Comparison of ENCODE assay signal across 29 mouse cellular contexts in the genomic region with DNA sequence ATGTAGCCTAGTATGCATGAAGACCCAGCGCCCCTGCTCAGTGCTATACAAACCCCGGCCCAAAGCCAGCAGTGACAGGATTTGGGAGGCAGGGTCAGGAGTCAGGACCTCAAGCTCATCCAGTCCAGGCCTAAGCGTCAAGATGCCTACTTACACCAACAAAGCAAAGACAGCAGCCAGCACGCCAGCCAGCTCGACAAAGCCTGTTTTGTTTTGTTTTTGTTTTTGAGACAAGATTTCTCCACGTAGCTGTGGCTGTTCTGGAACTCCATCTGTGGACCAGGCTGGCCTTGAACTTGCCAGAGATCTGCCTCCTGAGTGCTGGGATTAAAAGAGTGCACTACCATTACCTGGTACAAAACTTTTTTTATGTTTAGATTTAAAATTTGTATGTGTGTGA. TPM values are rescaled to one million over a fixed set of nuclear protein-coding genes. Genes with fewer than 3 reads are reported as not detected.
"Had no signal": no experiment of that assay in that cellular context is flagged by ENCODE, and none has a peak within 500 bp of the region (broad histone marks: within the 10 kb centered on the region; RNA-seq: fewer than 3 reads in every experiment).

No protein-coding gene starts in this region.

- H3K4me2 ChIP-seq: embryonic facial prominence, embryonic 12.5 days; embryonic facial prominence, embryonic 13.5 days; embryonic facial prominence, embryonic 15.5 days; forebrain, embryonic 12.5 days; forebrain, embryonic 13.5 days; forebrain, embryonic 15.5 days had no signal

- DNase-seq: cerebellum, adult 2 months; cerebellum, adult 8-10 months; cerebellum, adult 9-10 months; cerebellum, adult 9-11 months; cerebellum, postnatal 10 days; cerebellum, postnatal 14 days; cerebellum, postnatal 25 days; cerebellum, postnatal 36 days; embryo, embryonic 11 days; forebrain, postnatal 0 days; gastrocnemius, adult 2 months; gastrocnemius, postnatal 10 days; gastrocnemius, postnatal 14 days; gastrocnemius, postnatal 25 days; gastrocnemius, postnatal 36 days; heart, adult 18-20 months; heart, adult 2 months had no signal

- H3K9ac ChIP-seq: embryonic facial prominence, embryonic 12.5 days; embryonic facial prominence, embryonic 13.5 days; embryonic facial prominence, embryonic 15.5 days; forebrain, embryonic 12.5 days; forebrain, embryonic 13.5 days; forebrain, embryonic 15.5 days; forebrain, postnatal 0 days had no signal

- H3K27ac ChIP-seq: embryonic facial prominence, embryonic 10.5 days; embryonic facial prominence, embryonic 12.5 days; embryonic facial prominence, embryonic 13.5 days; embryonic facial prominence, embryonic 15.5 days; forebrain, embryonic 10.5 days; forebrain, embryonic 12.5 days; forebrain, embryonic 13.5 days; forebrain, embryonic 15.5 days; gastrocnemius, adult 2 months; heart, adult 2 months had no signal

- H3K4me3 ChIP-seq: embryonic facial prominence, embryonic 10.5 days; embryonic facial prominence, embryonic 12.5 days; embryonic facial prominence, embryonic 13.5 days; embryonic facial prominence, embryonic 15.5 days; erythroblast, embryonic 14.5 days; forebrain, embryonic 10.5 days; forebrain, embryonic 12.5 days; forebrain, embryonic 13.5 days; forebrain, embryonic 15.5 days; gastrocnemius, adult 2 months; heart, adult 2 months had no signal

- H3K9me3 ChIP-seq: embryonic facial prominence, embryonic 10.5 days; embryonic facial prominence, embryonic 12.5 days; embryonic facial prominence, embryonic 13.5 days; embryonic facial prominence, embryonic 15.5 days; forebrain, embryonic 10.5 days; forebrain, embryonic 12.5 days; forebrain, embryonic 13.5 days; forebrain, embryonic 15.5 days had no signal

- ATAC-seq: forebrain, embryonic 13.5 days; forebrain, embryonic 14.5 days; forebrain, embryonic 15.5 days; forebrain, embryonic 16.5 days; forebrain, postnatal 0 days had no signal

- H3K27me3 ChIP-seq: embryonic facial prominence, embryonic 12.5 days; embryonic facial prominence, embryonic 13.5 days; embryonic facial prominence, embryonic 15.5 days; forebrain, embryonic 12.5 days; forebrain, embryonic 13.5 days; forebrain, embryonic 15.5 days had no signal

RNA-seq across cellular contexts. Expression of gene Gm20716, which starts 6.8 kb away (rescaled TPM):
- polyA plus RNA-seq: erythroblast, embryonic 14.5 days had no signal

RNA-seq across cellular contexts. Expression of gene Kcng1, which starts 58.2 kb away (rescaled TPM):
- total RNA-seq: heart, adult 18-20 months; heart, adult 2 months; heart, adult 8-10 months had no signal
- polyA plus RNA-seq: erythroblast, embryonic 14.5 days had no signal
